Mouse (Mus musculus): ENCODE results near the gene Efcab2. TPM values are rescaled to one million over a fixed set of nuclear protein-coding genes. Genes with fewer than 3 reads are reported as not detected.

The Efcab2 gene
- polyA plus RNA-seq, 1 experiment from 2014 or later, result 8.4 TPM

DNA sequence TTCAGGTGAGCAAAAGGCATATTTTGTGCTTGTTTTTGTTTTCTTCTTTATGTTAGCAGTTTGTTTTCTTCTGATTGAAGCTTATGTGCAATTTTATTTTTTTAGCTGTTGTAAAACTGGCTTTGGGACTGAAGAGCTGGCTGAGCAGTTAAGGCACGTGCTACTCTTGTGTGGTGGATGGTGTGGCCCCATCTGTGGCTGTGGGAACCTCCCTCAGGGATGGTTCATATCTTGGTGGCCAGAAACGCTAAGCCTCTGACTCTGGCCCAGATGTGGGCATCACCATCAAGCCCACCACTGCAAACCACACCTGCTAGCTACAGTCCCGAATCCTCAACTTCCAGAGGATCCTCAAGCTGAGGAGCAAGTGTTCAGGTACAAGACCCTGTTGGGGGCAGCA lies 27.8 kb upstream of the Efcab2 start:
- WGBS, result 72% methylated on average over 3 of the region's 3 CpGs
- Histone ChIP-seq H3K36me3 (no peaks in the 10 kb centered on the region), H3K9me3 (no peaks in the 10 kb centered on the region), H3K9ac (no peak overlapping the region), H3K4me2 (no peak overlapping the region), H3K27ac (replicated peaks) (no peak overlapping the region), H3K27me3 (no peaks in the 10 kb centered on the region), H3K4me1 (replicated peaks) (no peaks in the 10 kb centered on the region), H3K4me3 (no peak overlapping the region)
- ATAC-seq (ENCODE audit: low read depth), result no peak

DNA sequence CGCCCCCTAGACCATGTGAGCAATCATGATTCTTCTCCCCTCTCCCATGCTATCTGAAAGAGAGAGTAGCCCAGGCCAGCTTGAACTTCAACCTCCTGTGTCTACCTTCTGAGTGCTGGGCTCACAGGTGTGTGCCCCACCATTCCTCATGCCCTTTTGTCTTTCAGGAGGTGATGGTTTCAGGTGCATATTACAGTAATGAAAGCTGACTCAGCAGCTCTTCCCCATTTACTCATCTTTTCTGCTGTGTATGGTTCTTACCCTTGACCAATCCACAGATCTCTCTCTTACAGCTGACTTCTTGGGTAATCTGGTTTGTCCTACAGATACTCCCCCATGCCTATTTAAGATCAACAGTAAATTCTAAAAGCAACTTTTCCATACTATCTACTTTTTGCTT lies 26.7 kb upstream of the Efcab2 start:
- Histone ChIP-seq H3K36me3 (no peaks in the 10 kb centered on the region), H3K4me3 (no peak overlapping the region), H3K9ac (no peak overlapping the region), H3K9me3 (no peaks in the 10 kb centered on the region), H3K4me2 (no peak overlapping the region), H3K27ac (replicated peaks) (no peak overlapping the region), H3K4me1 (replicated peaks) (no peaks in the 10 kb centered on the region), H3K27me3 (no peaks in the 10 kb centered on the region)
- ATAC-seq (ENCODE audit: low read depth), result no peak
- 90% methylated on average over 1 of the region's 1 CpGs for WGBS

DNA sequence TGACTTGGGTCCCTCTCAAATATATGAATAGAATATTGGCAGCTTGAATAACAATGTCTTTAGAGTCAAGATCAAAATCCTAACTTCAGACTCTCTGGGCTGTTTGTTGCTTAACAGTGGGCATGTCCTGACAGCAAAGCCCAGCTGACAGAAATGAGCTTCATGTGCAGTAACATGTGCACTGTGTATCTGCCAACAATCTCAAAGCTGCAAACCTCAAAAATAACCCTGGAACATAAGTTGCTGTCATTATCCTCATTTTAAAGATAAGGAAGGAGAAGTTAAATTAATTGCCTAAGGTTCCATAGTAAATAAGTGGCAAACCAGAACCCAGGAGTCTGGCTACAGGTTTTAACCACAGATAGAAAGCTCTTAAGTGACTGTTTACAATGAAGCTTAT lies 23.7 kb upstream of the Efcab2 start:
- no peak for ATAC-seq (ENCODE audit: low read depth)
- H3K36me3 ChIP-seq, result no peaks in the 10 kb centered on the region
- no peaks in the 10 kb centered on the region for H3K9me3 ChIP-seq
- no peak overlapping the region for H3K4me3 ChIP-seq
- no peak overlapping the region for H3K9ac ChIP-seq
- H3K27ac ChIP-seq (replicated peaks), result no peak overlapping the region
- H3K4me1 ChIP-seq (replicated peaks), result no peaks in the 10 kb centered on the region
- no peak overlapping the region for H3K4me2 ChIP-seq
- H3K27me3 ChIP-seq, result no peaks in the 10 kb centered on the region

- 53% methylated on average over 4 of the region's 4 CpGs for WGBS
- H3K27ac ChIP-seq (replicated peaks), result no peak overlapping the region
- no peaks in the 10 kb centered on the region for H3K27me3 ChIP-seq
- H3K36me3 ChIP-seq, result no peaks in the 10 kb centered on the region
- no peaks in the 10 kb centered on the region for H3K4me1 ChIP-seq (replicated peaks)
- H3K4me2 ChIP-seq, result no peak overlapping the region
- H3K9ac ChIP-seq, result no peak overlapping the region
- no peaks in the 10 kb centered on the region for H3K9me3 ChIP-seq
- no peak overlapping the region for H3K4me3 ChIP-seq
- no peak for ATAC-seq (ENCODE audit: low read depth)
These were observed 17.1 kb upstream of the Efcab2 start for GRCm38 (mm10) chr1:178388802-178389201.

DNA sequence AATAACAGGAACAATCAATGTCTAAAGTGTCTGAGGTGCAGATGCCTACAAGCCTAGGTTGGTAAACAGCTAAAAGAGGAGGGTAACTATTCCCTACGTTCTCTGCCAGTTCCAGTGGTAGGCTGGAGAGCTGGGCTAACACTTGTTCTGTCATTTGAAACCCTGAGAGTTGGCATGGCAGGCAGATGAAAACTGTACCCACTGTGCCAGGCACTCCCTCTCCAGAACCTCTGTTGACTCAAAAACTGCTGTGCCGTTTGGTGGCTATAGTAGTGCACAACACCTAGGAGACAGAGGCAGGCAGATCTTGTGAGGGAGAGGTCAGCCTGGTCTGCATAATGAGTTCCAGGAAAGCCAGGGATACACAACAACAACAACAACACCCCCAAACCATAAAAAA lies 16.5 kb upstream of the Efcab2 start:
- H3K4me1 ChIP-seq (replicated peaks), result no peaks in the 10 kb centered on the region
- H3K4me2 ChIP-seq, result no peak overlapping the region
- WGBS, result 70% methylated on average over 2 of the region's 2 CpGs
- H3K4me3 ChIP-seq, result no peak overlapping the region
- H3K9ac ChIP-seq, result no peak overlapping the region
- ATAC-seq (ENCODE audit: low read depth), result no peak
- H3K27me3 ChIP-seq, result no peaks in the 10 kb centered on the region
- H3K9me3 ChIP-seq, result no peaks in the 10 kb centered on the region
- no peak overlapping the region for H3K27ac ChIP-seq (replicated peaks)
- no peaks in the 10 kb centered on the region for H3K36me3 ChIP-seq

- Histone ChIP-seq H3K27ac (replicated peaks) (no peak overlapping the region), H3K9ac (no peak overlapping the region), H3K4me2 (no peak overlapping the region), H3K27me3 (no peaks in the 10 kb centered on the region), H3K4me3 (no peak overlapping the region), H3K36me3 (no peaks in the 10 kb centered on the region), H3K9me3 (no peaks in the 10 kb centered on the region), H3K4me1 (replicated peaks) (no peaks in the 10 kb centered on the region)
- ATAC-seq (ENCODE audit: low read depth), result no peak
- WGBS, result 84% methylated on average over 5 of the region's 5 CpGs
These were observed 12.9 kb upstream of the Efcab2 start for GRCm38 (mm10) chr1:178392970-178393369.

- H3K9ac ChIP-seq, result no peak overlapping the region
- no peaks in the 10 kb centered on the region for H3K27me3 ChIP-seq
- H3K27ac ChIP-seq (replicated peaks), result no peak overlapping the region
- no peak overlapping the region for H3K4me3 ChIP-seq
- H3K4me2 ChIP-seq, result no peak overlapping the region
- H3K9me3 ChIP-seq, result no peaks in the 10 kb centered on the region
- WGBS, result 85% methylated on average over 6 of the region's 6 CpGs
- no peaks in the 10 kb centered on the region for H3K36me3 ChIP-seq
- no peaks in the 10 kb centered on the region for H3K4me1 ChIP-seq (replicated peaks)
- ATAC-seq (ENCODE audit: low read depth), result no peak
These were observed 10.8 kb upstream of the Efcab2 start for GRCm38 (mm10) chr1:178395091-178395490.

- Histone ChIP-seq H3K4me2 (no peak overlapping the region), H3K4me1 (replicated peaks) (no peaks in the 10 kb centered on the region), H3K9ac (no peak overlapping the region), H3K9me3 (no peaks in the 10 kb centered on the region), H3K27me3 (no peaks in the 10 kb centered on the region), H3K4me3 (no peak overlapping the region), H3K27ac (replicated peaks) (no peak overlapping the region), H3K36me3 (no peaks in the 10 kb centered on the region)
- no peak for ATAC-seq (ENCODE audit: low read depth)
- 70% methylated on average over 4 of the region's 4 CpGs for WGBS
These were observed 9.5 kb upstream of the Efcab2 start for GRCm38 (mm10) chr1:178396383-178396782.

GRCm38 (mm10) chr1:178399879-178400278 lies 6.0 kb upstream of the Efcab2 start:
- Histone ChIP-seq H3K9ac (no peak overlapping the region), H3K4me1 (replicated peaks) (no peaks in the 10 kb centered on the region), H3K27ac (replicated peaks) (no peak overlapping the region), H3K36me3 (no peaks in the 10 kb centered on the region), H3K27me3 (no peaks in the 10 kb centered on the region), H3K4me3 (no peak overlapping the region), H3K9me3 (no peaks in the 10 kb centered on the region), H3K4me2 (no peak overlapping the region)
- no peak for ATAC-seq (ENCODE audit: low read depth)
- WGBS, result 64% methylated on average over 6 of the region's 6 CpGs

DNA sequence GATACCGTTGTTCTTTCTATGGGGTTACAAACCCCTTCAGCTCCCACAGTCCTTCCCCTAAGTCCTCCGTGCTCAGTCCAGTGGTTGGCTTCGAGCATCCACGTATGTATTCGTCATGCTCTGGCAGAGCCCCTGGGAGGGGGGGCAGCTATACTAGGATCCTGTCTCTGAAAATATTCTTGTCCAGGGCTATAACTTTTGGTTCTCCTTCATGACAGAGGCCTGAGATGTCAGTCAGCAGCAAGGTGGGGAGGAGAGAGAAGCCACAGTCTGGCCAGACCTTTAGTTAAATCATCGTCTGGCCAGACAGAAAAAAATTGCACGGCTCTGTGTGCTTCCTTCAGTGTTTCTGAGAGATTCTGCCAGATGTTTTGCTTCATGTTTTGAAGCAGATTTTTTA lies 5.2 kb upstream of the Efcab2 start:
- Histone ChIP-seq H3K27ac (replicated peaks) (no peak overlapping the region), H3K9me3 (no peaks in the 10 kb centered on the region), H3K4me3 (no peak overlapping the region), H3K4me1 (replicated peaks) (no peaks in the 10 kb centered on the region), H3K36me3 (no peaks in the 10 kb centered on the region), H3K27me3 (no peaks in the 10 kb centered on the region), H3K4me2 (no peak overlapping the region), H3K9ac (no peak overlapping the region)
- WGBS, result 74% methylated on average over 7 of the region's 7 CpGs
- no peak for ATAC-seq (ENCODE audit: low read depth)

DNA sequence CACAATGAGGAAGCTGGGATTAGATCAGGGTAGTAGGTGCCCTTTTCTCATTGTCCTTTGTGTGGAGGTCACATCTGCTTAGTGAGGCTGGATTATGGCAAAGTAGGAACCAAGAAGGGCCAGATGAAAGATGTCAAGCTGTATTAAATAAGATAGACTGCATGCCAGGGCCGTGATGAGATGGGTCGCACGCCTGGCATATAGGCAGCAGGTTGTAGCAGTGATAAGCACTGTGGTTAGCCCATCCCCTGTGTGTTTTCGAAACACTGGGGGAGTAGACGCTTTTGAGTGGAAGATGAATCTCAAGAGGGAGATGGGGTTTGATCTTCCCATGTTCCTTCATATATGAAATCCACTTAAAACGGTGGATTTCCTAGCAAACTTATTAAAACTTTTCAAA lies 3.9 kb upstream of the Efcab2 start:
- Histone ChIP-seq H3K9ac (no peak overlapping the region), H3K4me1 (replicated peaks) (no peaks in the 10 kb centered on the region), H3K27ac (replicated peaks) (no peak overlapping the region), H3K27me3 (no peaks in the 10 kb centered on the region), H3K4me3 (no peak overlapping the region), H3K36me3 (no peaks in the 10 kb centered on the region), H3K4me2 (no peak overlapping the region), H3K9me3 (no peaks in the 10 kb centered on the region)
- ATAC-seq (ENCODE audit: low read depth), result no peak
- WGBS, result 91% methylated on average over 6 of the region's 6 CpGs

DNA sequence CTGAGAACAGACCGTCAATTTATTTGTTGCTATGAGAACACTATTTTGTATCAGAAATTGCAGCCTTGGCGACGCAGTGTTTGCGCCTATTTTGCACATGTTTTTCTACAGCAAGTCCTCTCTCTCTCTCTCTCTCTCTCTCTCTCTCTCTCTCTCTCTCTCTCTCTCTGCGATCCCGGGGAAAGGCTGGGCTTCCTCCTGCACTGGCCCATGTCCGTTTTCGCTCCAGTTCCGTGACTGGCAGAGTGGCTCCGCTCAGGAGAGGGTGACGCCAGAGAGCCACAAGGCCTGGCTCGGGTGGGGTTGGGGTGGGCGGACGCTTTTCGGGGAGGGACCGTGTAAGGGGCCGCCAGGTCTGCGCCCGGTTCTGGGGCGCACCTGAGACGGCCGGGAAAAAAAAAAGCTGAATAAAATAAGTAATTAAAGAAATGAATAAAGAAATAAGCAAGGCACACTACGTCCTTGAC lies 407 bp upstream of the Efcab2 start:
- ATAC-seq (ENCODE audit: low read depth), result peak; percentile 86
- Histone ChIP-seq H3K27ac (replicated peaks) (peak overlapping the region; percentile 100), H3K9ac (peak overlapping the region; percentile 89), H3K9me3 (no peaks in the 10 kb centered on the region), H3K4me1 (replicated peaks) (no peaks in the 10 kb centered on the region), H3K4me2 (peak overlapping the region; percentile 57), H3K36me3 (no peaks in the 10 kb centered on the region), H3K27me3 (no peaks in the 10 kb centered on the region), H3K4me3 (peak overlapping the region; percentile 59)
- WGBS, result under 1% methylated on average over 23 of the region's 23 CpGs

- WGBS, result 58% methylated on average over 12 of the region's 12 CpGs
- Histone ChIP-seq H3K4me3 (peak overlapping the region; percentile 59), H3K9ac (peak overlapping the region; percentile 89), H3K27me3 (no peaks in the 10 kb centered on the region), H3K27ac (replicated peaks) (peak overlapping the region; percentile 100), H3K4me1 (replicated peaks) (no peaks in the 10 kb centered on the region), H3K4me2 (peak overlapping the region; percentile 57), H3K9me3 (no peaks in the 10 kb centered on the region), H3K36me3 (no peaks in the 10 kb centered on the region)
- peak; percentile 18; the same call in 1 of the 2 replicates for ATAC-seq (ENCODE audit: low read depth)
These were observed 1.1 kb downstream of the Efcab2 start for GRCm38 (mm10) chr1:178406765-178407645.

All from neural tube, embryonic 13.5 days (tissue).